Mouse (Mus musculus) olfactory bulb, adult 2 months (tissue): ENCODE data around the gene Kcp.

Experiments
- CTCF ChIP-seq: fragments of 200-500 bp; IDR thresholded peaks from 2 replicates; pipeline ENCODE4 v1.5.1; 2012; ENCODE audit warnings: low read depth, mild to moderate bottlenecking, low read length, moderate library complexity; ENCODE audit not compliant: insufficient read depth
- POLR2A ChIP-seq: fragments of 200-500 bp; IDR thresholded peaks from 2 replicates; pipeline ENCODE4 v1.6.1; 2012; ENCODE audit warnings: mild to moderate bottlenecking, low read depth, low read length, moderate library complexity; ENCODE audit not compliant: insufficient read depth

DNA sequence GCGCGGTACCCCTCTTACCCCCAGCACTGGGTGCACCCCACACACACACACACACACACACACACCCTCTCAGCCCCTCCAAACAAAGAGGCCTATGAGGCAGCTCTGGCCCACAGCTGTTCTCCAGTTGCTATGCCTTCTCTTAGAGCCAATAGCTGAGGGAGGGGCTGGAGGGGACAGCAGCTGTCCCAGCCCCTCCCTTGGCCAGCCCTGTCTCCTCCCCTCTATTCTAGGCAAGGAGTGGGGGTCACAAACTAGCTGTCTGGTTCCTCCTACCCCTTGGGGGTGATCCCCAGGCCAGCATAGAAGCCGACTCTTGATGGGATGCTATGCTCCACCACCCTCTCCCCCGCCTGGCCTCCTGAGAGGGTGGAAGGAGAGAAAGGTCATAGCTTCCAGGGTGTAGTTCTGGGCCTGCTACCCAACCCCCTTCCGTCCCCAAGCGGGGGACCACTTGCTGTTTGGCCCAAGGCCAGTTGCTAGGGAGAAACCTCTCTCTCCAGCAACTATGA, 71.8 kb downstream of the Kcp start:
- no peak for TF ChIP-seq POLR2A
- TF ChIP-seq CTCF: no peak
